Mouse (Mus musculus): Measurements from ENCODE around the gene Atp6v0e. TPM values are rescaled to one million over a fixed set of nuclear protein-coding genes. Genes with fewer than 3 reads are reported as not detected.
A peak's percentile ranks its signal among the peaks of the same experiment; 100 is the strongest.

The Atp6v0e gene
- polyA plus RNA-seq, 1 experiment: 119 TPM

- under 1% methylated on average over 72 of the region's 75 CpGs for WGBS
- Histone ChIP-seq H3K36me3 (ENCODE audit: control insufficient read depth, insufficient read depth, low read length) (peaks cover 1% of the 10 kb centered on the region; the same call in 1 of the 2 replicates), H3K27ac (ENCODE audit: insufficient read depth, low read depth, low read length) (peak overlapping the region; percentile 99), H3K4me1 (ENCODE audit: control insufficient read depth, insufficient read depth, insufficient read length, low read length) (peaks cover 6% of the 10 kb centered on the region; the same call in 1 of the 2 replicates), H3K27me3 (ENCODE audit: control insufficient read depth, insufficient read depth, low read length) (no peaks in the 10 kb centered on the region), H3K4me3 (ENCODE audit: low read depth, low read length) (peak overlapping the region; percentile 80)
- TF ChIP-seq CTCF (IDR thresholded peaks at IDR 0.05; ENCODE audit: extremely low read depth, insufficient read length, insufficient replicate concordance, low read depth, low read length) (no peak), POLR2A (IDR thresholded peaks at IDR 0.05; ENCODE audit: low read depth, low read length) (peak; percentile 74; the same call in 1 of the 2 replicates)
Observed at GRCm38 (mm10) chr17:26715916-26716717, 53.1 kb downstream of the Atp6v0e start.

GRCm38 (mm10) chr17:26717868-26718267 is 54.8 kb downstream of the Atp6v0e start:
- H3K36me3 ChIP-seq (ENCODE audit: control insufficient read depth, insufficient read depth, low read length): peaks cover 1% of the 10 kb centered on the region; the same call in 1 of the 2 replicates
- H3K4me3 ChIP-seq (ENCODE audit: low read depth, low read length): no peak overlapping the region
- H3K27ac ChIP-seq (ENCODE audit: insufficient read depth, low read depth, low read length): no peak overlapping the region
- H3K27me3 ChIP-seq (ENCODE audit: control insufficient read depth, insufficient read depth, low read length): no peaks in the 10 kb centered on the region
- WGBS: 49% methylated on average over 2 of the region's 2 CpGs
- no peak for TF ChIP-seq CTCF (IDR thresholded peaks at IDR 0.05; ENCODE audit: extremely low read depth, insufficient read length, insufficient replicate concordance, low read depth, low read length)
- no peak for TF ChIP-seq POLR2A (IDR thresholded peaks at IDR 0.05; ENCODE audit: low read depth, low read length)
- H3K4me1 ChIP-seq (ENCODE audit: control insufficient read depth, insufficient read depth, insufficient read length, low read length): peaks cover 6% of the 10 kb centered on the region; the same call in 1 of the 2 replicates

DNA sequence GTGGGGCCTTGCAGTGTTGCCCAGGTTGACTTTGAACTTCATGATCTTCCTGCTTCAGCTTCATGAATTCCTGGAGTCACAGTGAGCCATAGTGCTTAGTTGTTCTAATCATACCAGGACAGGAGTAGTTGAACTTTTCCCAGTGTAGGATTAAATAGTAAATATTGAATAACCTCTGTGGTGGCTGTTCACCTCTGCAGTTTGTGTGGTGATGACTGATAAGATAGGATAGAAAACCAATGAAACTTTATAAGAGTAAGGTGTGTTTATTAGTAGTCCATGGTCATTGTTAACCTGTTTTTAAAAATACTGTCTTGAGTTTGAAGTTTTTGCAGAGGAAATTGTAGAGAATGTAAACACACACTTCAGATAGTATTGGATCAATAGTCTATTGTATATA is 56.4 kb downstream of the Atp6v0e start:
- Histone ChIP-seq H3K27ac (ENCODE audit: insufficient read depth, low read depth, low read length) (no peak overlapping the region), H3K27me3 (ENCODE audit: control insufficient read depth, insufficient read depth, low read length) (no peaks in the 10 kb centered on the region), H3K36me3 (ENCODE audit: control insufficient read depth, insufficient read depth, low read length) (peaks cover 1% of the 10 kb centered on the region; the same call in 1 of the 2 replicates), H3K4me1 (ENCODE audit: control insufficient read depth, insufficient read depth, insufficient read length, low read length) (peaks cover under 1% of the 10 kb centered on the region; the same call in 1 of the 2 replicates), H3K4me3 (ENCODE audit: low read depth, low read length) (no peak overlapping the region)
- TF ChIP-seq CTCF (IDR thresholded peaks at IDR 0.05; ENCODE audit: extremely low read depth, insufficient read length, insufficient replicate concordance, low read depth, low read length) (no peak), POLR2A (IDR thresholded peaks at IDR 0.05; ENCODE audit: low read depth, low read length) (no peak)

- Histone ChIP-seq H3K27me3 (ENCODE audit: control insufficient read depth, insufficient read depth, low read length) (no peaks in the 10 kb centered on the region), H3K36me3 (ENCODE audit: control insufficient read depth, insufficient read depth, low read length) (peaks cover 1% of the 10 kb centered on the region; the same call in 1 of the 2 replicates), H3K4me1 (ENCODE audit: control insufficient read depth, insufficient read depth, insufficient read length, low read length) (peaks cover 2% of the 10 kb centered on the region; the same call in 1 of the 2 replicates), H3K4me3 (ENCODE audit: low read depth, low read length) (no peak overlapping the region), H3K27ac (ENCODE audit: insufficient read depth, low read depth, low read length) (no peak overlapping the region)
- TF ChIP-seq CTCF (IDR thresholded peaks at IDR 0.05; ENCODE audit: extremely low read depth, insufficient read length, insufficient replicate concordance, low read depth, low read length): no peak
- TF ChIP-seq POLR2A (IDR thresholded peaks at IDR 0.05; ENCODE audit: low read depth, low read length): no peak
- 43% methylated on average over 2 of the region's 2 CpGs for WGBS
Observed at GRCm38 (mm10) chr17:26721802-26722201, 58.8 kb downstream of the Atp6v0e start.

GRCm38 (mm10) chr17:26724790-26725189 is 61.8 kb downstream of the Atp6v0e start:
- H3K4me1 ChIP-seq (ENCODE audit: control insufficient read depth, insufficient read depth, insufficient read length, low read length): peaks cover 2% of the 10 kb centered on the region; the same call in 1 of the 2 replicates
- WGBS: 26% methylated on average over 1 of the region's 1 CpGs
- H3K27ac ChIP-seq (ENCODE audit: insufficient read depth, low read depth, low read length): no peak overlapping the region
- no peaks in the 10 kb centered on the region for H3K27me3 ChIP-seq (ENCODE audit: control insufficient read depth, insufficient read depth, low read length)
- peaks cover 1% of the 10 kb centered on the region; the same call in 1 of the 2 replicates for H3K36me3 ChIP-seq (ENCODE audit: control insufficient read depth, insufficient read depth, low read length)
- H3K4me3 ChIP-seq (ENCODE audit: low read depth, low read length): no peak overlapping the region
- TF ChIP-seq CTCF (IDR thresholded peaks at IDR 0.05; ENCODE audit: extremely low read depth, insufficient read length, insufficient replicate concordance, low read depth, low read length): no peak
- TF ChIP-seq POLR2A (IDR thresholded peaks at IDR 0.05; ENCODE audit: low read depth, low read length): no peak

- TF ChIP-seq CTCF (IDR thresholded peaks at IDR 0.05; ENCODE audit: extremely low read depth, insufficient read length, insufficient replicate concordance, low read depth, low read length): no peak
- TF ChIP-seq POLR2A (IDR thresholded peaks at IDR 0.05; ENCODE audit: low read depth, low read length): no peak
- H3K4me3 ChIP-seq (ENCODE audit: low read depth, low read length): no peak overlapping the region
- 95% methylated on average over 1 of the region's 1 CpGs for WGBS
- H3K27me3 ChIP-seq (ENCODE audit: control insufficient read depth, insufficient read depth, low read length): no peaks in the 10 kb centered on the region
- peaks cover 2% of the 10 kb centered on the region; the same call in 1 of the 2 replicates for H3K4me1 ChIP-seq (ENCODE audit: control insufficient read depth, insufficient read depth, insufficient read length, low read length)
- H3K36me3 ChIP-seq (ENCODE audit: control insufficient read depth, insufficient read depth, low read length): no peaks in the 10 kb centered on the region
- no peak overlapping the region for H3K27ac ChIP-seq (ENCODE audit: insufficient read depth, low read depth, low read length)
Observed at GRCm38 (mm10) chr17:26726674-26727073, 63.6 kb downstream of the Atp6v0e start.

DNA sequence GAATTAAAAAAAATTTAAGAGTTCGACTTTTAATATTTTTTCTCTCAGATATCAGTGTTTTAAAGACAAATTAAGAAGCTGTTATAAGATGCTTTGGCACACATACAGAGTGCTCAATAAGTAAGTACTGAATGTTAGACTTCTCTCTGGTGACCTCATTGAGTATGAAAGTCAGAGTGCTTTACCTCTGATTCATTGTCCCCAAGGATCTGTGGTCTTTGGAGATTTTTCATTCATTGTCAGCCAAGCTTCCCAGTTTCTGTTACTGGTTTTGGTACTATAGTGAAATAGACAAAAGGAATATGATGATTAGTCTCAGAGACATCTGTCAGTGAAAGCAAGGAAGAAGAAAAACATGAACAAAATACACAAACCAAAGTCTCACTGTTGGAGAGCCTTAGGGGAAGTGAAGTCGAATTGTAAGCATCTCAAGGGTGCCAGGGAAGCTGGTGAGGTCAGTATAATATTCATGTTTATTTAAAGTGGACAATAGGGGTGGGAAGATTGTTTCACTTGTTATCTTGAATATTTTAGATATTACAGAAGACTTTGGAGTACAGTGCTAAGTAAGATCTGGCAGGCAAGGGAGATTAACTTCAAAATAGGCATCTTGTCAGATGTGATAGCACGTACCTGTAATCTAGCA is 64.2 kb downstream of the Atp6v0e start:
- TF ChIP-seq CTCF (IDR thresholded peaks at IDR 0.05; ENCODE audit: extremely low read depth, insufficient read length, insufficient replicate concordance, low read depth, low read length) (no peak), POLR2A (IDR thresholded peaks at IDR 0.05; ENCODE audit: low read depth, low read length) (no peak)

More for the DNA sequence above, 64.2 kb downstream of the Atp6v0e start:
- no peak overlapping the region for H3K4me3 ChIP-seq (ENCODE audit: low read depth, low read length)
- peaks cover 2% of the 10 kb centered on the region; the same call in 1 of the 2 replicates for H3K4me1 ChIP-seq (ENCODE audit: control insufficient read depth, insufficient read depth, insufficient read length, low read length)
- no peaks in the 10 kb centered on the region for H3K36me3 ChIP-seq (ENCODE audit: control insufficient read depth, insufficient read depth, low read length)
- H3K27me3 ChIP-seq (ENCODE audit: control insufficient read depth, insufficient read depth, low read length): no peaks in the 10 kb centered on the region
- H3K27ac ChIP-seq (ENCODE audit: insufficient read depth, low read depth, low read length): no peak overlapping the region
- WGBS: 52% methylated on average over 3 of the region's 3 CpGs
